Mouse (Mus musculus) cortical plate, adult 2 months (tissue): ENCODE results near the gene Srxn1.

Experiments
- CTCF ChIP-seq: fragments of 200-500 bp; IDR thresholded peaks from 2 replicates; pipeline ENCODE4 v1.5.1; 2011; ENCODE audit warnings: mild to moderate bottlenecking, control low read depth, low read length; ENCODE audit not compliant: insufficient read depth; ENCODE audit errors: extremely low read depth
- POLR2A ChIP-seq: fragments of 200-500 bp; IDR thresholded peaks from 2 replicates; pipeline ENCODE4 v1.6.1; 2011; ENCODE audit warnings: mild to moderate bottlenecking, low read length, control low read depth; ENCODE audit not compliant: insufficient read depth; ENCODE audit errors: extremely low read depth

DNA sequence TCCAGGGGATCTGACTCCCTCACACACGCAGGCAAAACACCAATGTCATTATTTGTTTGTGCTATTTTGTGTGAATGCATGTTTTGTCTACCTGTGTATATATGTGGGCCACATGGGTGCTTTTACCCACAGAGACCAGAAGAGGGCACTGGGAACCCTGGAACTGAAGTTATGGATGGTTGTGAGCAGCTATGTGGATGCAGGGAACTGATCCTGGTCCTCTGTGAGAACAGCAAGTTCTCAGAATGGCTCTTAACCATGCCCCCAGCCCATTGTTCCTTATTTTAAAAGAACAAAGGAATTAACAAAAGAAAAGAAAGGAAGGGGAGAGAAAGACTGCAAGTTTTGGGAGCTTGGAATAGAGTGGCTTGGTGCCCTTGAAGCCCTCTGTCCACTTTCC is 54.2 kb downstream of the Srxn1 start:
- TF ChIP-seq CTCF = no peak
- no peak for TF ChIP-seq POLR2A
